Mouse (Mus musculus): Measurements from ENCODE around the gene Zzef1.

DNA sequence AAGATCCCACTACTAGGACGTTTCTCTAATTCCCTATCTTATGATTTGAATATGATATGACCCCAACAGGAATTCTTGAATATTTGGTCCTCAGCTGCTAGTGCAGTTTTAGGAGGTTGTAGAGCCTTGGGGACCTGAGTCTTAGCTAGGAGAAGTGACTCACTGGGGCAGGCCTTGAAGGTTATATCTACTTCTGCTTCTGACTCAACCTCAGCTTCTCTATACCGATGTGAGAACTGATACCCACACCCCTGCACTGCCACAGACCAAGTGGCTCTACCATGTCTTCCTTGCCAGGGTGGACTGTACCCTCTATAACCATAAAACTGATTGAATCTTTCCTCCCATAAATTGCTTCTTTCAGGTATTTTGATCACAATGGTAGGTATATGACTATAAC is 13.9 kb upstream of the Zzef1 start:
- TF ChIP-seq MYOG (IDR thresholded peaks at IDR 0.05; ENCODE audit: control insufficient read depth, extremely low read depth, insufficient read length) (no peak), CTCF (IDR thresholded peaks at IDR 0.05; ENCODE audit: control insufficient read depth, insufficient read depth, insufficient read length) (no peak), MAX (IDR thresholded peaks at IDR 0.05) (no peak), CEBPB (IDR thresholded peaks at IDR 0.05; ENCODE audit: low read depth) (no peak), USF1 (IDR thresholded peaks at IDR 0.05; ENCODE audit: low read depth) (no peak), MYOD1 (IDR thresholded peaks at IDR 0.05; ENCODE audit: control insufficient read depth, insufficient read length, low read depth) (no peak), FOSL1 (IDR thresholded peaks at IDR 0.05; ENCODE audit: insufficient read depth, low read length, poor library complexity, severe bottlenecking) (no peak)

Measured in C2C12 (cell line).